ENCODE assay signal across 8 mouse cellular contexts in genomic region chr11:6388126-6388725, GRCm38 (mm10). TPM values are rescaled to one million over a fixed set of nuclear protein-coding genes. Genes with fewer than 3 reads are reported as not detected.
DNase-seq lines count a peak whose midpoint lies in the region; ATAC-seq lines count a peak whose summit lies in the region.

No protein-coding gene starts in this region.

- no peak for DNase-seq in kidney, adult 8-10 months
- DNase-seq in embryonic facial prominence, embryonic 10.5 days (ENCODE audit: low spot score): no peak
- DNase-seq in adrenal gland, adult 2 months: no peak
- no peak for DNase-seq in spleen, postnatal 10 days (ENCODE audit: low spot score in 2 of 2)
- no peak for DNase-seq in left cerebral cortex, postnatal 4 days

- no peak for ATAC-seq in kidney, embryonic 15.5 days (replicated peaks; ENCODE audit: low FRiP score)
- ATAC-seq in hindbrain, embryonic 15.5 days (ENCODE audit: low FRiP score, low read depth): no peak
- no peak for ATAC-seq in midbrain, embryonic 16.5 days

- H3K4me3 ChIP-seq in kidney, embryonic 15.5 days (replicated peaks): peak overlapping the region; percentile 83; the same call in 1 of the 2 replicates
- H3K4me3 ChIP-seq in embryonic facial prominence, embryonic 10.5 days: peak overlapping the region; percentile 92
- peak overlapping the region; percentile 67 for H3K4me3 ChIP-seq in hindbrain, embryonic 15.5 days
- peak overlapping the region; percentile 97 for H3K4me3 ChIP-seq in midbrain, embryonic 16.5 days (ENCODE audit: low read depth, low read length)

- peaks cover 8% of the 10 kb centered on the region for H3K36me3 ChIP-seq in kidney, embryonic 15.5 days
- peaks cover 24% of the 10 kb centered on the region for H3K36me3 ChIP-seq in embryonic facial prominence, embryonic 10.5 days (replicated peaks)
- peaks cover 15% of the 10 kb centered on the region; the same call in 1 of the 2 replicates for H3K36me3 ChIP-seq in hindbrain, embryonic 15.5 days
- peaks cover 6% of the 10 kb centered on the region; the same call in 1 of the 2 replicates for H3K36me3 ChIP-seq in midbrain, embryonic 16.5 days (ENCODE audit: control insufficient read depth, insufficient read depth, low read length)

- H3K4me1 ChIP-seq in kidney, embryonic 15.5 days: peaks cover 25% of the 10 kb centered on the region
- H3K4me1 ChIP-seq in embryonic facial prominence, embryonic 10.5 days: peaks cover 26% of the 10 kb centered on the region
- H3K4me1 ChIP-seq in hindbrain, embryonic 15.5 days (replicated peaks): peaks cover 28% of the 10 kb centered on the region
- peaks cover 21% of the 10 kb centered on the region for H3K4me1 ChIP-seq in midbrain, embryonic 16.5 days (ENCODE audit: control insufficient read depth, insufficient read depth, low read length)

- peak overlapping the region; percentile 80; the same call in 1 of the 2 replicates for H3K4me2 ChIP-seq in kidney, embryonic 15.5 days
- peak overlapping the region; percentile 60 for H3K4me2 ChIP-seq in hindbrain, embryonic 15.5 days
- peak overlapping the region; percentile 53 for H3K4me2 ChIP-seq in midbrain, embryonic 16.5 days (ENCODE audit: low read length)

- no peaks in the 10 kb centered on the region for H3K9me3 ChIP-seq in kidney, embryonic 15.5 days (replicated peaks)
- H3K9me3 ChIP-seq in embryonic facial prominence, embryonic 10.5 days: no peaks in the 10 kb centered on the region
- no peaks in the 10 kb centered on the region for H3K9me3 ChIP-seq in hindbrain, embryonic 15.5 days
- H3K9me3 ChIP-seq in midbrain, embryonic 16.5 days (replicated peaks; ENCODE audit: control insufficient read depth, low read length, poor library complexity, severe bottlenecking): no peaks in the 10 kb centered on the region

- 0 out of 2 replicates have a peak overlapping the region, but pooled peaks have one; percentile 76 for H3K9ac ChIP-seq in kidney, embryonic 15.5 days
- no peak overlapping the region for H3K9ac ChIP-seq in hindbrain, embryonic 15.5 days
- peak overlapping the region; percentile 99; the same call in 1 of the 2 replicates for H3K9ac ChIP-seq in midbrain, embryonic 16.5 days (ENCODE audit: low read depth, low read length)

- H3K27me3 ChIP-seq in kidney, embryonic 15.5 days: no peaks in the 10 kb centered on the region
- no peaks in the 10 kb centered on the region for H3K27me3 ChIP-seq in embryonic facial prominence, embryonic 10.5 days (replicated peaks; ENCODE audit: low read depth, poor library complexity, severe bottlenecking)
- H3K27me3 ChIP-seq in hindbrain, embryonic 15.5 days: no peaks in the 10 kb centered on the region
- no peaks in the 10 kb centered on the region for H3K27me3 ChIP-seq in midbrain, embryonic 16.5 days (ENCODE audit: control insufficient read depth, insufficient read depth, low read depth, low read length)

- intact Hi-C loops in left cerebral cortex, postnatal 4 days (cut with DNase I): no loop called here

- WGBS in kidney, embryonic 15.5 days: 92% methylated on average over 6 of the region's 6 CpGs
- WGBS in embryonic facial prominence, embryonic 10.5 days: 94% methylated on average over 6 of the region's 6 CpGs
- WGBS in hindbrain, embryonic 15.5 days: 86% methylated on average over 6 of the region's 6 CpGs
- 92% methylated on average over 6 of the region's 6 CpGs for WGBS in midbrain, embryonic 16.5 days

- peak overlapping the region; percentile 99 for H3K27ac ChIP-seq in kidney, embryonic 15.5 days
- peak overlapping the region; percentile 93; the same call in 1 of the 2 replicates for H3K27ac ChIP-seq in embryonic facial prominence, embryonic 10.5 days (replicated peaks)
- H3K27ac ChIP-seq in hindbrain, embryonic 15.5 days (replicated peaks): peak overlapping the region; percentile 94
- peak overlapping the region; percentile 91 for H3K27ac ChIP-seq in midbrain, embryonic 16.5 days (ENCODE audit: low read length)

RNA-seq across cellular contexts. Expression of gene Zmiz2, which starts 0.6 kb away (rescaled TPM):
- 11.4 and 12.4 TPM in 2 replicates for polyA plus RNA-seq in kidney, embryonic 15.5 days (2015; fragmentation: Nextera tagmentation; extraction: Ambion mirVana)
- 13.1 and 13.6 TPM in 2 replicates for polyA plus RNA-seq in embryonic facial prominence, embryonic 10.5 days (2016; fragmentation: Nextera tagmentation; extraction: Ambion mirVana)
- 29.6 and 30.8 TPM in 2 replicates for polyA plus RNA-seq in hindbrain, embryonic 15.5 days (2015; fragmentation: Nextera tagmentation; extraction: Ambion mirVana)
- 30.2 and 33.4 TPM in 2 replicates for polyA plus RNA-seq in midbrain, embryonic 16.5 days (2015; fragmentation: Nextera tagmentation; extraction: Ambion mirVana)
- total RNA-seq in adrenal gland, adult 2 months (2021): 10 to 100 TPM; 50.5 to 52.8 TPM
- polyA plus RNA-seq in adrenal gland, adult 2 months (2012; rRNA removed): 71.1 and 85.0 TPM in 2 replicates
- 100 to 1,000 TPM; 233 to 249 TPM for total RNA-seq in left cerebral cortex, postnatal 4 days (2021)

RNA-seq across cellular contexts. Expression of gene Ppia, which starts 27.0 kb away (rescaled TPM):
- polyA plus RNA-seq in kidney, embryonic 15.5 days (2015; fragmentation: Nextera tagmentation; extraction: Ambion mirVana): 5,533 and 6,211 TPM in 2 replicates
- 6,156 and 6,219 TPM in 2 replicates for polyA plus RNA-seq in embryonic facial prominence, embryonic 10.5 days (2016; fragmentation: Nextera tagmentation; extraction: Ambion mirVana)
- polyA plus RNA-seq in hindbrain, embryonic 15.5 days (2015; fragmentation: Nextera tagmentation; extraction: Ambion mirVana): 4,085 and 4,343 TPM in 2 replicates
- polyA plus RNA-seq in midbrain, embryonic 16.5 days (2015; fragmentation: Nextera tagmentation; extraction: Ambion mirVana): 3,917 and 4,008 TPM in 2 replicates
- 1,000 to 10,000 TPM; 1,264 to 1,797 TPM for total RNA-seq in adrenal gland, adult 2 months (2021)
- 237 and 265 TPM in 2 replicates for polyA plus RNA-seq in adrenal gland, adult 2 months (2012; rRNA removed)
- total RNA-seq in left cerebral cortex, postnatal 4 days (2021): 1,000 to 10,000 TPM; 2,159 to 2,195 TPM

RNA-seq across cellular contexts. Expression of gene H2afv, which starts 56.0 kb away (rescaled TPM):
- polyA plus RNA-seq in kidney, embryonic 15.5 days (2015; fragmentation: Nextera tagmentation; extraction: Ambion mirVana): 552 and 602 TPM in 2 replicates
- polyA plus RNA-seq in embryonic facial prominence, embryonic 10.5 days (2016; fragmentation: Nextera tagmentation; extraction: Ambion mirVana): 746 and 786 TPM in 2 replicates
- polyA plus RNA-seq in hindbrain, embryonic 15.5 days (2015; fragmentation: Nextera tagmentation; extraction: Ambion mirVana): 259 and 323 TPM in 2 replicates
- polyA plus RNA-seq in midbrain, embryonic 16.5 days (2015; fragmentation: Nextera tagmentation; extraction: Ambion mirVana): 203 and 224 TPM in 2 replicates
- 10 to 100 TPM; 39.2 to 86.1 TPM for total RNA-seq in adrenal gland, adult 2 months (2021)
- polyA plus RNA-seq in adrenal gland, adult 2 months (2012; rRNA removed): 15.0 and 17.4 TPM in 2 replicates
- 10 to 100 TPM; 35.4 to 44.5 TPM for total RNA-seq in left cerebral cortex, postnatal 4 days (2021)

Comparison
In these comparisons a context has a peak if more than half of its experiments do, and no peak if none do; other contexts are left out.
1. RNA of gene Ppia, which starts 27.0 kb away (polyA plus RNA-seq): 6,156 to 6,219 TPM in embryonic facial prominence, embryonic 10.5 days, 5,533 to 6,211 TPM in kidney, embryonic 15.5 days, 4,085 to 4,343 TPM in hindbrain, embryonic 15.5 days and 3,917 to 4,008 TPM in midbrain, embryonic 16.5 days; 237 to 265 TPM in adrenal gland, adult 2 months; every median in the first group is over 10 times any median in the second.
2. RNA of gene H2afv, which starts 56.0 kb away (polyA plus RNA-seq): 746 to 786 TPM in embryonic facial prominence, embryonic 10.5 days, 552 to 602 TPM in kidney, embryonic 15.5 days, 259 to 323 TPM in hindbrain, embryonic 15.5 days and 203 to 224 TPM in midbrain, embryonic 16.5 days; 15.0 to 17.4 TPM in adrenal gland, adult 2 months; every median in the first group is over 10 times any median in the second.
3. Peak in every context shown above with its lines, with median percentiles within 50 percentile points of each other: H3K27ac ChIP-seq, H3K4me2 ChIP-seq and H3K4me3 ChIP-seq.